Comparison of ENCODE assay signal across 18 mouse cellular contexts in genomic region chr7:66404141-66404540, GRCm38 (mm10). TPM values are rescaled to one million over a fixed set of nuclear protein-coding genes. Genes with fewer than 3 reads are reported as not detected.
DNase-seq lines count a peak whose midpoint lies in the region; ATAC-seq and TF ChIP-seq lines count a peak whose summit lies in the region.
"Had no signal": no experiment of that assay in that cellular context is flagged by ENCODE, and none has a peak within 500 bp of the region (broad histone marks: within the 10 kb centered on the region; RNA-seq: fewer than 3 reads in every experiment).

No protein-coding gene starts in this region.

- no peak overlapping the region for H3K4me2 ChIP-seq in kidney, postnatal 0 days (ENCODE audit: low read length)
- no peak overlapping the region for H3K4me2 ChIP-seq in neural tube, embryonic 14.5 days (ENCODE audit: low read depth, low read length)
- H3K4me2 ChIP-seq in neural tube, embryonic 15.5 days = no peak overlapping the region
- H3K4me2 ChIP-seq: liver, embryonic 11.5 days; midbrain, embryonic 12.5 days had no signal

- ATAC-seq in kidney, postnatal 0 days (replicated peaks; ENCODE audit: low FRiP score, low read depth) = no peak
- peak; percentile 53; the same call in 1 of the 2 replicates for ATAC-seq in neural tube, embryonic 14.5 days (ENCODE audit: low read depth)
- no peak for ATAC-seq in neural tube, embryonic 15.5 days (ENCODE audit: low FRiP score)
- ATAC-seq: inflammation-experienced regulatory T-cells, adult 6 months had no signal

- no peaks in the 10 kb centered on the region for H3K4me1 ChIP-seq in kidney, postnatal 0 days (replicated peaks; ENCODE audit: insufficient read depth, low read length)
- no peaks in the 10 kb centered on the region for H3K4me1 ChIP-seq in neural tube, embryonic 14.5 days (ENCODE audit: control insufficient read depth, insufficient read depth, low read length)
- H3K4me1 ChIP-seq in neural tube, embryonic 15.5 days = peaks cover 4% of the 10 kb centered on the region

- no peaks in the 10 kb centered on the region for H3K27me3 ChIP-seq in kidney, postnatal 0 days (ENCODE audit: insufficient read depth, low read length)
- no peaks in the 10 kb centered on the region for H3K27me3 ChIP-seq in neural tube, embryonic 14.5 days (ENCODE audit: control insufficient read depth, insufficient read depth, low read length)
- no peaks in the 10 kb centered on the region for H3K27me3 ChIP-seq in neural tube, embryonic 15.5 days (replicated peaks)

- no peak overlapping the region for H3K9ac ChIP-seq in kidney, postnatal 0 days (ENCODE audit: low read depth, low read length)
- H3K9ac ChIP-seq in neural tube, embryonic 14.5 days (replicated peaks; ENCODE audit: low read depth, low read length) = no peak overlapping the region
- no peak overlapping the region for H3K9ac ChIP-seq in neural tube, embryonic 15.5 days (replicated peaks)
- H3K9ac ChIP-seq: midbrain, embryonic 12.5 days had no signal

- no peak for TF ChIP-seq CTCF in kidney, postnatal 0 days (IDR thresholded peaks at IDR 0.05; ENCODE audit: low read depth)

- DNase-seq in adrenal gland, adult 2 months = peak; percentile 24
- DNase-seq in adrenal gland, postnatal 10 days = no peak
- peak; percentile 26 for DNase-seq in kidney, postnatal 0 days (ENCODE audit: low spot score)
- DNase-seq in kidney, adult 18-20 months = no peak
- DNase-seq in thymus, postnatal 0 days (ENCODE audit: low spot score) = no peak
- no peak for DNase-seq in gastrocnemius, adult 8-10 months (ENCODE audit: low spot score in 2 of 2)
- DNase-seq: cerebellum, adult 11 months; heart, adult 18-20 months; heart, postnatal 10 days; retina, postnatal 1 day; spleen, adult 18-20 months had no signal

- H3K4me3 ChIP-seq in kidney, postnatal 0 days (replicated peaks; ENCODE audit: low read depth, low read length) = no peak overlapping the region
- H3K4me3 ChIP-seq in neural tube, embryonic 14.5 days (ENCODE audit: low read depth, low read length) = no peak overlapping the region
- H3K4me3 ChIP-seq in neural tube, embryonic 15.5 days (replicated peaks) = no peak overlapping the region
- H3K4me3 ChIP-seq: left cerebral cortex, adult 2 months; midbrain, embryonic 12.5 days had no signal

- no peaks in the 10 kb centered on the region for H3K9me3 ChIP-seq in kidney, postnatal 0 days (replicated peaks; ENCODE audit: low read length)
- H3K9me3 ChIP-seq in neural tube, embryonic 14.5 days (ENCODE audit: control insufficient read depth, low read length) = no peaks in the 10 kb centered on the region
- no peaks in the 10 kb centered on the region for H3K9me3 ChIP-seq in neural tube, embryonic 15.5 days (replicated peaks)
- H3K9me3 ChIP-seq: midbrain, embryonic 12.5 days had no signal

- WGBS in kidney, postnatal 0 days = 40% methylated on average over 10 of the region's 10 CpGs
- 44% methylated on average over 10 of the region's 10 CpGs for WGBS in neural tube, embryonic 14.5 days
- WGBS in neural tube, embryonic 15.5 days = 40% methylated on average over 10 of the region's 10 CpGs

- no peaks in the 10 kb centered on the region for H3K36me3 ChIP-seq in kidney, postnatal 0 days (ENCODE audit: insufficient read depth, low read length)
- no peaks in the 10 kb centered on the region for H3K36me3 ChIP-seq in neural tube, embryonic 14.5 days (ENCODE audit: control insufficient read depth, insufficient read depth, low read length)
- no peaks in the 10 kb centered on the region for H3K36me3 ChIP-seq in neural tube, embryonic 15.5 days
- H3K36me3 ChIP-seq: midbrain, embryonic 12.5 days had no signal

- H3K27ac ChIP-seq in kidney, postnatal 0 days = no peak overlapping the region
- H3K27ac ChIP-seq in neural tube, embryonic 14.5 days (ENCODE audit: low read depth, low read length) = no peak overlapping the region
- H3K27ac ChIP-seq in neural tube, embryonic 15.5 days (replicated peaks) = no peak overlapping the region
- H3K27ac ChIP-seq: left cerebral cortex, adult 2 months; midbrain, embryonic 12.5 days had no signal

RNA-seq across cellular contexts. Expression of gene Lrrk1, which starts 16.0 kb away (rescaled TPM):
- total RNA-seq in adrenal gland, adult 2 months (2021) = 10 to 100 TPM; 15.5 to 19.7 TPM
- polyA plus RNA-seq in adrenal gland, adult 2 months (2012; rRNA removed) = 20.2 and 21.2 TPM in 2 replicates
- 10 to 100 TPM; 12.4 to 16.4 TPM for total RNA-seq in adrenal gland, postnatal 10 days (2021)
- 8.5 and 10.4 TPM in 2 replicates for polyA plus RNA-seq in kidney, postnatal 0 days (2015; fragmentation: Nextera tagmentation; extraction: Ambion mirVana)
- 1.0 and 6.1 TPM in 2 replicates for polyA plus RNA-seq in neural tube, embryonic 14.5 days (2014; fragmentation: Nextera tagmentation; extraction: Ambion mirVana)
- 5.1 and 8.2 TPM in 2 replicates for polyA plus RNA-seq in neural tube, embryonic 15.5 days (2015; fragmentation: Nextera tagmentation; extraction: Ambion mirVana)
- 9.6 and 10.1 TPM in 2 replicates for polyA plus RNA-seq in thymus, postnatal 0 days (2015; fragmentation: Nextera tagmentation; extraction: Ambion mirVana)
- total RNA-seq in gastrocnemius, adult 8-10 months (2022) = 1 to 10 TPM; 2.2 to 3.8 (median 2.9) TPM

RNA-seq across cellular contexts. Expression of gene Aldh1a3, which starts 23.2 kb away (rescaled TPM):
- total RNA-seq in adrenal gland, adult 2 months (2021) = 10 to 100 TPM in 1 of 2 experiments, 1 to 10 TPM in 1; 6.2 to 14.6 TPM
- polyA plus RNA-seq in adrenal gland, adult 2 months (2012; rRNA removed) = 3.2 and 4.5 TPM in 2 replicates
- 10 to 100 TPM; 11.4 to 12.4 TPM for total RNA-seq in adrenal gland, postnatal 10 days (2021)
- polyA plus RNA-seq in kidney, postnatal 0 days (2015; fragmentation: Nextera tagmentation; extraction: Ambion mirVana) = 47.0 and 54.1 TPM in 2 replicates
- 3.0 and 3.5 TPM in 2 replicates for polyA plus RNA-seq in neural tube, embryonic 14.5 days (2014; fragmentation: Nextera tagmentation; extraction: Ambion mirVana)
- polyA plus RNA-seq in neural tube, embryonic 15.5 days (2015; fragmentation: Nextera tagmentation; extraction: Ambion mirVana) = 3.5 and 3.6 TPM in 2 replicates
- polyA plus RNA-seq in thymus, postnatal 0 days (2015; fragmentation: Nextera tagmentation; extraction: Ambion mirVana) = 2.6 and 2.9 TPM in 2 replicates
- 1 to 10 TPM in 3 of 4 experiments, under 1 TPM in 1; 0.63 to 1.6 (median 1.1) TPM for total RNA-seq in gastrocnemius, adult 8-10 months (2022)

RNA-seq across cellular contexts. Expression of gene Gm10974, which starts 38.4 kb away (rescaled TPM):
- not detected for total RNA-seq in adrenal gland, adult 2 months (2021)
- polyA plus RNA-seq in adrenal gland, adult 2 months (2012; rRNA removed) = not detected in 2 replicates
- total RNA-seq in adrenal gland, postnatal 10 days (2021) = not detected
- polyA plus RNA-seq in kidney, postnatal 0 days (2015; fragmentation: Nextera tagmentation; extraction: Ambion mirVana) = not detected in 2 replicates
- polyA plus RNA-seq in neural tube, embryonic 14.5 days (2014; fragmentation: Nextera tagmentation; extraction: Ambion mirVana) = not detected in 2 replicates
- not detected in 2 replicates for polyA plus RNA-seq in neural tube, embryonic 15.5 days (2015; fragmentation: Nextera tagmentation; extraction: Ambion mirVana)
- not detected in 2 replicates for polyA plus RNA-seq in thymus, postnatal 0 days (2015; fragmentation: Nextera tagmentation; extraction: Ambion mirVana)
- not detected for total RNA-seq in gastrocnemius, adult 8-10 months (2022)
- total RNA-seq: adrenal gland, postnatal 4 days; heart, adult 18-20 months; heart, postnatal 10 days; left cerebral cortex, adult 2 months had no signal
- polyA plus RNA-seq: inflammation-experienced regulatory T-cells, adult 6 months; liver, embryonic 11.5 days; midbrain, embryonic 12.5 days had no signal

Comparison
In these comparisons a context has a peak if more than half of its experiments do, and no peak if none do; other contexts are left out.
1. DNase-seq: peak in adrenal gland, adult 2 months (single experiment) and kidney, postnatal 0 days (single experiment); none in adrenal gland, postnatal 10 days (single experiment), kidney, adult 18-20 months (single experiment), thymus, postnatal 0 days (single experiment) and gastrocnemius, adult 8-10 months (0 of 2).